Mouse (Mus musculus) thymus, postnatal 14 days (tissue): Measurements from ENCODE around the gene Tmeff1.

Source experiments
- DNase-seq: peaks from one replicate; pipeline ENCODE4 v3.0.0; 2021

The Tmeff1 gene

DNA sequence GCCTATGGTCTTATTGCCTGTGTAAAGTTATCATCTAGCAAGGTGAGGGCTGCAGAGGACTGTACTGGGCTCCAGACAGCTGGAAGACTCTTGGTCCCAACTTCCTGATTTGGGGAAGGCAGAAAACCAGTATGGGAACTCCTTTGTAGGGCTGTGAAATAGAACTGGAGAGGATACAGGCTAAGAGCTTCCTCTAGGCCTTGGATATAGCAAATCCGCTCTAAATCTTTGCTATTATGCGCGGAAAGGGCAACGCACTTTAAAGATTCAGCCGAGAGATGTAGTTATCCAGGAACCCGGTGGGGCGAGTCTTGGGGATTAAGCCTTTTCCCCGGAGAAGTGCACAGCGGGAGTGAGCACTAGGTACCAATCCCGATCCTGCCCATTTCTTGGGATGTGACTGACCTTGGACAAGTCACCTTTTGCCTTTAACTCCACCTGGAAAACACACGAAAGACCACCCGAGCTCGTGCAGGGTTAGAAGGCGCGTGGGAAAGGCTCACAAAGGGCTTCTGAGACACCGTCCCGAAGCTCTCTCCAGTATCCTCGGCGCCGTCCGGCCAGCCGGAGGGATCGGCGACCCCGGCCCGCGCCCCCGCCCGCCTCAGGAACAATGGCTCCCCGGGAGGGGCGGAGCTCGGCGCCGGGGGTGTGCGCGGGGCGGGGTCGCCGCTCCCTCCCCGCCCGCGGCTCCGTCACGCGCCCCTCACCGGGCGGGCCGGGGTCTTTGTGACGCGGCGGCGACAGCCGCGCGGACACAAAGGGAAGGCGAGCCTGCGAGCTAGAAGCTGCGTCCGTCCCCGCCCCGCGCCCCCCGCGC is at the start of gene Tmeff1:
Gene Tmeff1 (plus strand): TSS at position 754 of the 820 bp plus-strand sequence.
- DNase-seq: no peak

DNA sequence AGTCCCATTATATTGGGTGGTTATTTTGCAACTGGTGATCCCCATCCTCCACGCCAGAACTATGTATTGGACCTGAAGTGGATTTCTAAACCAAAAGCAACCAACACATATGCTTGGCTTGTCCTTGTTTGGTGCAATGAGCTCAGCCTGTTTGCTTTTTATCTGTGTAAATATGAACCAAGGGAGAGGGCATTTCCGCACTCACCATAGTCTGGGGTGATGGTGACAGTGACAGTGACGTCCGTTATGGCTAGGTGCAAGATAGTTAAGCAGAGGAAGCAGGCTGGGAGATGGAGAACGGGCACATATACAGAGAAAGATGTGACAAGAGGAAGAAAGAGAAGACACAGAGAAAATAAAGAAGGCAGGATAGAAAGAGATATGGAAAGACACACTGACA is 48.7 kb upstream of the Tmeff1 start:
- DNase-seq: no peak

DNA sequence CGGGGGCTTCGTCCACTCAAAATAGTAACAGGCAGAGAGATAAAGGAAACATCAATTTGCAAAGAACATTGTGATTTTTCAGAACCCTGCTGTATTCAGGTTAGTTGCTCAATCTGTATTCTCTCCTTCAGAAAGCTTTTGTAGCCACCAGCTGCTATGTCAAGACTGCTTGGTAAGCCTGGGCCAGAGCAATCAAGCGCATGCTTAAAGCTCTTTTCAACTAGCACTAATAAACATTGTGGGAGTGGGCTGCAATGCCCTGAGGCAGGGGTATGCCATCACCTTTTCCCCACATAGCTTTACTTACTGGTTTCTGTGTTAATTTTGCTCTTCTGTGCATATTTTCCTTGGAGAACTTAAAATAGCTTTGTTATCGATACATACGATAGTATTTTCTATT is 48.0 kb upstream of the Tmeff1 start:
- no peak for DNase-seq

DNA sequence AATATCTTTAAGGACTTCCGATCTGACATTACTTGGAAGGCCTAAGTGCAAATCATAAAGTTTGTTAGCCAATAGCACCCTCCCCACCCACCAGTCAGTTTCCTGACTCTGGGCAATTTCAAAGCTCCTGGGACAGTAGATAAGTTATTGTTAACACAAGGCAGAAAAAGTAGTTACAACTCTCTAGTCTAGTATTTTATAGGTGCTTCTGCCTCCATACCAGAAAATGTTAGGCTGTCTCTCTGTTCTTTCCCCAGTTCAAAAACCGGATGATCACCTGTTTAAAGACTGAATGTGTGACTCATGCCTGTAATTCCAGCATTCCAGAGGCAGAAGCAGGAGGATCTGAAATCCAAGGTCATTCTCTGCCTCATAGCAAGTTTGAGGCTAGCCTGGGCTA is 46.4 kb upstream of the Tmeff1 start:
- no peak for DNase-seq

DNA sequence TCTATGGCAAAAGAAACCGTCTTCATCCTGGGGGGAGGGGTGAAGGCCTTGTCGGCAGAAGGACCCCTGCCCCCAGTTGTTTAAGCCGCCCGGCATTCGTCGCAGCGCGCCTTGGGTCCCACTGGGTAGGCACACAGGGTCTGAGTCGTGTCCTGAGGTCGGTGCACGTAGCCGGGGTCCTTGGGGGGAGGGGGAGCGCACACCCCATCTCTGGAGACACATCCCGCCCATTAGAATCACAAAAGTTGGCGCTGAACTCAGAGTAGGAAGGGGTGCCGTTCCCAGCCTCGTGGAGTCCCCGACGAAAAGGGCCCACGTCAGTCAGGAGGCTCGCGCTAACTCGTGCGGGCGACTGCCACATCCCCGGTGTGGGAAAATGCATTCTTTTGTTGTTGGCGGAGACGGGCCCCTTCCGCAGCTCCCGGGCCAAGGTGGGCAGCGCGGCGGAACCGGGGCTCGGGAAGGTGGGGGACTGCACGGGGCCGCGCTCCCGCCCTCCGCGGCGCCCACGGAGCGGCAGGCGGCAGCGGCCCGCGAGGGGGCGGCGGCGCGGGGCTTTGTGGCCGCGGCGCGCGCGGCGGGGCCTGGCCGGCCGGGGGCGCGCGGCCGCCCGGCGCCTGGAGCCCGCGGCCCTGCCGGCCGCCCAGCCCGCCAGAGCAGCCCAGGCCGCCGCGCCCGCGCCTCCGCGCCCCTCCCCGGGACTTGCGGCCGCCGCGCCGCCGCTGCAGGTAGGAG is 45.0 kb upstream of the Tmeff1 start, which contains the start of gene Msantd3:
Gene Msantd3 (plus strand): TSS at position 95 of the 735 bp plus-strand sequence.
- peak; percentile 33 for DNase-seq

DNA sequence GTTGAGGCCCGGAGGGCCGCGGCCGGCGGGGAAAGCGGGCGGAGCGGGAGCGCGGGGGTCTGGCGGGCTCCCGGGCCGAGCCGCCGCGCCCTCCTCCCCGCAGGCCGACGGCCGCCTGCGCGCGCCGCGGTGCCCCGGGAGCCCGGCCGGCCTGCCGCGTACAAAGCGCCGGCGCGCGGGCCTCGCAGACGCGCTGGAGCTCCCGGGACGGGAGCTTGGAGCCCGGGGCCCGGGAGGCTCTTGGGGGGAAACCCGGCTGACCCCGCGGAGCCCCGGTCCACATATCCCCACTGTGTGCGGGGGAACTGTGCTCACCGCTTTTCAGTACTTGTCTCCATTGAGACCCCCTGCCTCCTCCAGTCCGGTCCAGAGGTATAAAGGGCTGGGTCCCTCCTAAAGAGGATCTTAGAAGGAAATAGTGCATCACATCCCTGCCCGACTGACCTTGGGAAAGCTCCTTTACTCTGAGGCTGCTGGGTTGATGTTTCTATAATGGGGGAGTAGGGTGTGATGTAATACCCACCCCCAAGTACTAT is 44.3 kb upstream of the Tmeff1 start:
- DNase-seq: peak; percentile 13

DNA sequence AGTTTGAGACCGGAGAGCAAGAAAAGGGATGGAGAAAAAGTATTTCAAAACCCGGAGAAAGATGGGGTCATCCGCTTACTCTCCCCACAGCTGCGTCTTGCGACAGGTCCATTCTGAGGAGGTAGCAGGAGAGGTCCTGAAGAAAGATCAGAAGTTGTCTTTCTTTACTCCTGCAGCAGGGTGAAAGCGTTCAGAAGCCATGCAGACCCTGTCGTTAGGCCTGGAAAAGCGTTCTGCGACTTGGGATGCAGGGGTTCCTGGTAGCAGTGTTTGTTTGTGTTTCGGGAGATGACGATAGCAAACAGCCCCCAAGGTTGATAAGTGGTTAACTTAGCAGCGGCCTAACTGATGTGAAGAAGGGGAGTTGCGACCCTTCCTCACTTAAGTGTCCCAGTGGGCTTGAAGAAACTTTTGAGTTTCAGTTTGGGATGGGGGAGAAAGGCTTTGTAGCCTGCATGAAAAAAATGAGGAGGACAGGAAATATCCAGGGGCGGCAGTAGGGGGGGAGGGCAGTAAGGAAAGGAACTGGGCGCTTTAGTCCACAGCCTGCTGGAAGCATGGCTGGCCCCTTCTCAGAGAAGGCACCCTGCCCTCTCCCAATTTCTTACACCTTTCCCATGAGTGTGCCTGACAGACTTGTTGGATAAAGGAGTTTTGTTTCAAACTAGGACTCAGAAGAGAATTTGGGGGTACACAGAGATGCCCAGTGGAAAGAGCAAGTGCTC is 43.3 kb upstream of the Tmeff1 start:
- no peak for DNase-seq

DNA sequence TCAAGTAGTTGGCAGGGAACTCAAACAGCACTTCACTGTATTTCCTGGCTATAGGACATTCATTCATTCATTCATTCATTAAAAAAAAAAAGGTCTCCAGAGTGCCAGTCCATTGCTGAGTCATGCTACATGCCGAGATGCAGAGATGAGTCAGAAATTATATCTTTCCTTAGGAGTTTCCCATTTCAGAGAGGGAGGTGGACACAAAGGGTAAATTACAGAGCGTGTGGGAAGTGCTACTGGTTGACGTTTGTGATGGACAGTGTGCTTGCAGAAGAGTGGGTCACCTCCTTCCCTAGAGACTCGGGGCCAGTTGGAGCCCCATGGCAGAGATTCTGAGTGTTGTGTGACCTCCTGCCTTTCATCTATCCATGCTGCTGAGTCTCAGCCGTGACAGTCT is 42.6 kb upstream of the Tmeff1 start:
- no peak for DNase-seq

DNA sequence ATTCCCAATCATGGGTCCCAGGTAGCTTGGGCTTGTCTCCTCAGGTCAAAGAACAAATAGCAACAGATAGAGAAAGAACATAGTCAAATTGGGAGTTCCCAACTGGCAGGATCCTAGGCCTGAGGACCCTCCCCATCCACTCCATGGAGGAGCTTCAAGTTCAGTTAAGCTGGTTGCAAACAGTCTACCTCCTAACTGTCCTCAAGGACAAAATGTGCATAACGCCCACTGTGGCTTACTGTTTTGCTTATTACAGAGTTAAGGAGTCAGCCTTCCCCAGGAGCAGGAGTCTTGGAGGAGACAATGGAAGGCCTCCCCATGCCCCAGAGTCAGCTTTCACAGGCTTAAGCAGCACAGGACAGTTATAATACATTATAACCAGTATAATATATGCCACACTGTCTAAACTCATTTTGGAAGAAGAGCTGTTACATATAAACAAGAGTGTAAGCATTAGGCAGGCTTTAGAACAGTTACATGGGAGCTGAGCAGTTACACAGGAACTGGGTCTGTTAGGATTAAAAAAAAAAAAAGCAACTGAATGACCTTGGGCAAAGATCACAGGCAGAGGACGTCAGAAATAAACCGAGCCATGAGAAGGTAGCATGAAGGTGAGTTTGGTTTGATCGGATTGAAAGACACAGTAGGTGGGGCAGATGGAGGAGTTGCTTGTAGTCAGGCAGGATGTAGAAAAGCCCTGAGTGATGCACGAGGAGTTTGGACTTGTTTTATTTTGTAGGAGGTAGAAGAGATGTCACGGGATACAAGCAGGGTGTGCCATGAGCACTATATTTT is 41.7 kb upstream of the Tmeff1 start:
- DNase-seq: no peak

DNA sequence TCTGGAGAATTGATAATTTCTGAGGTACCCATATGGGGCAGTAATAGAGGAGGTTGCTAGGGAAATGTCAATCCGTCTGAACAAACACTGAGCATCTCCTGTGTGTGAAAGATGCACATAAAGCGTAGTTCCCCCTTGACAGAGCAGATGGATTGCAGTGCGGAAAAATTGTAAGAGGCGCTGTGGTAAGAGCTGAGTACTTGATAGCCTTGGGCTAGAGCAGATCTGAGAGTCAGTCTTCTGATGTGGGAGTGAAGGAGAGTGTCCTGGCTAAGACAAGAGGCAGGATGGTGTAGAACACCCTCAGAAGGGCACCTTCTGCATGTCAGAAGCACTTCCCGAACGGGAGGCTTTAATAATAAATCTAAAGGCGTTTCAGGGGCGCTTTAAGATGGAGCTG is 40.8 kb upstream of the Tmeff1 start:
- no peak for DNase-seq

DNA sequence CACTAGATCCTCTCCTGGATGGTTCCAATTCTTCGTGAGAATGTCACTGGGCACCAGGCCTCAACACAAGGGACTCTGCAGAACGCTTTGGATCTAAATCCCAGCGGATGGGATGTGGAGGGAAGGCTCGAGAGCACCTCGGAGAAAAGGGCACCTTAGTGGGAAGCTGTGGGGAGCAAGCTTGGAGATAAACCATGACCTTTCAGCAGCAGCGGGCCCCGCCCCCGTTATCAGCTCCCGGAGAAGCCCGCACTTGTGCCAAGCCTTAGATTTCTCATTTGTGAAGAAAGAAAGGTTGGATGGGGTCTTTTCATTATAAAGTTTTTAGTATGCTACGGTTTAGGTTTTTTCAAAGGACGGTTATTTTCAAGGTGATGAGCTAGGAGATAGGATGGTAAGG is 39.0 kb upstream of the Tmeff1 start:
- DNase-seq: no peak

DNA sequence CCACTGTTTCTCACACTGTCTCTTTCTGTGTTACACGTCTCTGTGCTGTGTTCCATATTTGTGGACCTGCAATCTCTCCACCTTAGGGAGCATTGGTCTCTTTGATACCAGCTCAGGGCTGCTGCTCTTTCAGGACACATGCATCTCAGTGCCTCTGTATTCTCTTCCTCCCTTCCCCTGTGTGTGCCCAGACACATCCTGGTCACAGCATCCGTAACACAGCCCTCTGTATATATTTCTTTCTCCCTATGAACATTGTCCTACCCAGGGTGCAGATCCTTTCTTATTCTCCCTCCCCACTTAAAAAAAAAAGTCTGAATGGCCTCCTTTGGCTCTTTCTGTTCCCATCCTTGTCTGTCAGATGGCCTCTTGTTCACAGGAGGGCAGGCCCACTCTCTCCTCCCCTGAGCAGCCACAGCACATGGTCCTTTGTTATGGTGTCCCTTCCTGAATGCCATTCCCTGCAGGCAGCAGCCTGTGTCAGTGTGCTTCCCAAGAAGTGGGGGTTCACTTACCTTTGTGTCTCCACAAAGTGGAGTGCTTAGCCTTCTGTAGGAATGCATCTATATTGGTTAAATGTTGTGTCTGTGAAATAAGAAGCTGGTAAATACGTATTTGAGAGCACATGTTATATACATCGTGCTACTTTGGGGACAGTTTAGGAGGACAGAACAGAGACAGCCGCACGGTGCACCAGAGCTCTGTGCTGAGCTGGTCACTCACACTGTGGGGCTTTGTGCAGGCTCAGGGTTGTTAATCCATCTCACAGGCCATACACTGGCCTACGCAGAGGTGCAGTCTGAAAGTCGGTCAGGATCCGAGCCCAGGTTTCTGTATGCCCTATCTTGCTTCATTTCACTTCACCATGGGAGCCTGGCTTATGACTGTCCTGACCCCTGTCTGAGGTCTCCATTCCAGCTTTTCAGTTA is 38.1 kb upstream of the Tmeff1 start:
- DNase-seq: no peak

DNA sequence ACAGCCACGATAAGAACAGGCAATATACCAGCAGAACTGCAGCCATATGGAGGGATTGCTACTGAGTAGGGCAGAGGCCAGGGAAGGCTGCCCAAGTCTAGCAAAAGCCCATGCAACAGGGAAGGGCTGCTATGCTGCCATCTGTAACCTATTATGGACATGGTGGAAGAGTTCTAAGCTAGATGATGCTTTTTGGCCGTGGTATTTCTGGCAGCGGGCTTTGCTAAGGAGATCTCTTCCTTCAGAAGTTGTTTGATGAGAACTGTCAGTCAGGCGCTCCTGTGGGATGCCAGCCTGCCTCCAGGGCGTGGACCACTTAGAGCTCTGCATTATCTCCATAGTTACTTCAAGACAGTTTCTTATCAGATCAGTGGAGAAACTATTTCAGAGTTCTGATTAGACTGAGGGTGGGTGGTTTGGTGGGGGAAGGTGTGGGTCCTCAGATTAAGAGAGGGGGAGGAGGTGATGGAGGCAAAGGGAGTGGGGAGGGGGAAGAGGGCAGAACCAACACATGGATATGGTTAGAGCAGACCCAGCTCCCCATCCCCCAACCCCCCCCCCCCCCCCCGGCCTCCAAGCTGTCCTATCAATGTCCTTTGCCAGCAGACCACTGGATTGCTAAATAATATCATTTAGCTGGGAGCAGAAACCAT is 36.5 kb upstream of the Tmeff1 start:
- no peak for DNase-seq

DNA sequence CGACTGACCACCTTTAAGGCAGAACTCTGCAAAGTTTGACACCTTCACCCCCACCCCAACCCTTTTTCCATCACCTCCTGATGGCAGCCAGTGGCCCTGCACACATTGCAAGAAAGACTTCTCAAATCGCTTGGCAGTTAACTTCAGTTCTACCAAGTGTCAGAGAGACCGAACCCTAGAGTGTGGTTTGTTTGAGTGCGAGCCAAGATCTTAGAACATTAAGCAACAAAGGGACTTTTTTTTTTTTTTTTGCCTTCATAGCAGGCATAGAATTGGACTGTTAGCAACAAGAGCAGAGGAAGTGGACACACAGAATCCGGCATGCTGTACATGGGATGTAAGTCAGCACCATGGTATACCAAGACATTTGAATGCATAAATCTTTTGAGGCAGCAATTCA is 35.3 kb upstream of the Tmeff1 start:
- no peak for DNase-seq

DNA sequence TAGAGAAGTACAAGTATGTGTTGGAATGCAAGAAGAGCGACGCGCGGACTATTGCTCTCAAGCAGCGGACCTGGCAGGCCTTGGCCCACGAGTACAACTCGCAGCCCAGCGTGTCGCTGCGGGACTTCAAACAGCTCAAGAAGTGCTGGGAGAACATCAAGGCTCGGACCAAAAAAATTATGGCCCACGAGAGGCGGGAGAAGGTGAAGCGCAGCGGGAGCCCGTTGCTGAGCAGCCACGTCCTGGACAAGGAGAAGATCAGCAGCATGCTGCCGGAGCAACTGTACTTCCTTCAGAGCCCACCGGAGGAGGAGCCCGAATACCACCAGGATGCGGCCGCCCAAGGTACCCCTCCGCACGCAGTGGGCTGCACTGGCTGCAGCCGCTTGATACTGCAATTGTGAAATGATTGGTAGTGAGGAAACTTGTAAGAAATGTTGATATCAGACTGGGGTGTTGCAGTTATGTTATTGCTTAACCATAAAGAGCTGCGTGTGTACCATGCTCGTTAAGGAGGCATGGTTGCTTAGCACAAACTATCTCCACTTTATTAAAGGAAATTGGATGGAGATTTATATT is 32.4 kb upstream of the Tmeff1 start:
- no peak for DNase-seq

DNA sequence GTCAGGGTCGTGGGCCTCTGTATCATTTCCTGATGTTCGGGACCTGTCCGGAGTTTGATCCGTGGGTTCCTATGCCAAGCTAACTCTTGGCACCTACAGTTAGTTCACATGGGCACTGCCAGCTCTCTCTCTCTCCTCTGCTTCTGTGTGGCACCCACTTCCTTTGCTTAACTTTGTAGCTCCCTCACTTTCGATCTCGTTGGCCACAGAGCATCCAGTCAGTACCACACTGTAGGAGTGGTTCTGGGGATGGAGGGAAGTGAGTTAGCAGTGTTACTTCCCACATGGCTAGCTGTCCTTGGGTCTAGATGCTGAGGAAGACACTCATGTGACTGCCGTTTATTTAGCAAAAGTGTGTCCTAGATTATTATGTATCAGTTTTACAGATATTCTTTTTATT is 30.8 kb upstream of the Tmeff1 start:
- peak; percentile 4 for DNase-seq

DNA sequence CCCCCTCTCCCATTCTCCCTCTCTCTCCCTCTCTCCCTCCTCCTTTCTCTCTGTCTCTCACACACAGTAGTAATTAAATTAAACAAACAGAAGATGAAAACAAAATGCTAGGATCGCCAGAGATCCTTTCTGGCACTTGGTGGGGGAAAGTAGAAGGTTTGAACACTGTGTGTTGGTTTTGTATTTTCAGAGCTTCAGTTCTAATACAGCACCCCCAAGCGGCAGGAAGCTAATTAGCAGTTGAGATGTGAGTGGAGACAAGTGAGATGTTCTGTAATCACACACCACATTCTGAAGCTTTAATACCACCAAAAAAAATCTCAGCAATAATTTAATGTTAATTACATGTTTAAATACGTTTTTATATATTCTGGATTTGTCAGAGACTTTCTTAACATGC is 29.2 kb upstream of the Tmeff1 start:
- peak; percentile 19 for DNase-seq

DNA sequence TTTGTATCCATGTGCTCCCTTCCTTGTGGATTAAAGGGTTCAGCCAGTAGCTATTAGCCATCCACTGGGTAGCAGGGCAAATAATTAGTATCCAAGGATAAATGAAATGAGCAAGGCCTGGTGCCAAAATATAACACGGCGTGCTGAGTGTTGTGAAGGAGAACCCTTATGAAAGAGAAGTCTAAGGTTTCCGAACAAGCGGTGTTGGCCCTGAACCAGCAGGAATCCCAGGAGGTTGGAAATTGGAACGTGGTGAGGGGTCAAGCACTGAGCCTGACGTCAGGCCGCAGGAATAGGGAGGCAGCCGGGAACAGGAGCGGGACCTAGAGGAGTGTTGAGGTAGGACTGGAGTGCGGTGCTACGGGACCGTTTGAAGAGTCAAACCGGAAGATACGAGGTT is 25.3 kb upstream of the Tmeff1 start:
- no peak for DNase-seq

DNA sequence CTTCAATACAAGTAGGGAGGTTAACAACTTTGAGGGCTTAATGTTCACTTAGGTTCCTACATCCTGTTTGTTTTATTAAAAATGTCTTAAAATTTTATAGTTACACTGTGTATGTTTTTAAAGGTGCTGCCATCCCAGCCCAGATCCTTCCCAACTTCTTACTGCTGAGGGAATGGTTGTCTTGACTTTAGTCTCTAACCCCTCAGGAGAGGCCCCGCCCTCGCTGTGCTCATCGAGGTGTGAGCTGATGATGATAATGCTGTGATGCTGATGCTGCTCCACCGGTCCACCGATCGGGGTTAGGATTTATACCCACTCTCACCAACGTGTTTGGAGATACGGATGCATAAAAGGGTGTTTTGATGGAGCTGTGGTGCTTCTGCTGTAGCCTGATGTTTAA is 23.1 kb upstream of the Tmeff1 start:
- no peak for DNase-seq

DNA sequence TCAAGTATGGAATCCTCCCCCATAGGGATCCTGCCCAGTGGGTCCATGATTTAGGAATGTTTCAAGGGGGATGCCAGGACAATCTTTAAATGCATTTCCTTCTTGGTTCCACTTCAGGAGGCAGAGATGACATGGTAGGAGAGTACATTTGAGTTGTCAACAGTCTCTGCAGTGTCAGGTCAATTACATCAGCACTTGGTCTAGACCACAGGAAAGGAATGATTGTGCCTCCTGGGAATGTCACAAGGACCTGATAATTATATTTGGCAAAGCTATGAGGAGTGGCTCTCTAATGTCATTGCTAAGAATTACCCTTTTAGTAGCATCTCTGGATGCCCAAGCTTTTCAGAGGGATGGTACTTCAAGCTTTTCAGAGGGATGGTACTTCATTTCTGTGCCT is 20.0 kb upstream of the Tmeff1 start:
- DNase-seq: no peak

DNA sequence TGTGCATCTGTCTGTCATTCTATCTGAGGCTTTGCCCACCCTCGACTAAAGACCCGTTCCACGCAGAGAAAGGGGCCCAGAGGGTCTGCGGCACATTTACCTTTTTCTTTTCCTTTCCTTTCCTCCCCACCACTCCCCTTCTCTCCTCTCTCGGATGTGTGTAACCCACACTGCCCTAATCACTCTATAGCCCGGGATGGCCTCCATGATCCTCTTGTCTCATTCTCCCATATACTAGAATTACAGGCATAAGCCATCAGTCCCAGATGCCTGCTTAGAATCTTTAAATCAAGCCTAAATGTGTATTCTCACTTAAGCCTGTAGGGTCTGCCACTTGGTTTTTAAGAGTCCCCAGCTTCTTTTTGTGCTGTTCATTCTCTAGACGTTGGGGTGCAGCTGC is 8.6 kb upstream of the Tmeff1 start:
- DNase-seq: no peak
